Mouse (Mus musculus): ENCODE data around the gene Sp2.

GRCm38 (mm10) chr11:97031977-97032376, 49.2 kb upstream of the Sp2 start:
- TF ChIP-seq CTCF (IDR thresholded peaks at IDR 0.05; ENCODE audit: insufficient read depth, low read depth, low read length): no peak
- no peak for TF ChIP-seq POLR2A (IDR thresholded peaks at IDR 0.05; ENCODE audit: insufficient read depth, low read depth, low read length)
